Mouse (Mus musculus) testis, adult 2 months (tissue): ENCODE results near the gene Hsf5.

ENCODE experiments used
- CTCF ChIP-seq: fragments of 200-500 bp; IDR thresholded peaks from 2 replicates; pipeline ENCODE4 v1.5.1; 2012; ENCODE audit warnings: low read depth, mild to moderate bottlenecking, inconsistent platforms, low read length, moderate library complexity; ENCODE audit not compliant: control insufficient read depth, insufficient read depth, insufficient replicate concordance
- POLR2A ChIP-seq: fragments of 200-500 bp; IDR thresholded peaks from 2 replicates; pipeline ENCODE4 v1.6.1; 2012; ENCODE audit warnings: low read depth, mild to moderate bottlenecking, inconsistent platforms, low read length, moderate library complexity; ENCODE audit not compliant: control insufficient read depth

DNA sequence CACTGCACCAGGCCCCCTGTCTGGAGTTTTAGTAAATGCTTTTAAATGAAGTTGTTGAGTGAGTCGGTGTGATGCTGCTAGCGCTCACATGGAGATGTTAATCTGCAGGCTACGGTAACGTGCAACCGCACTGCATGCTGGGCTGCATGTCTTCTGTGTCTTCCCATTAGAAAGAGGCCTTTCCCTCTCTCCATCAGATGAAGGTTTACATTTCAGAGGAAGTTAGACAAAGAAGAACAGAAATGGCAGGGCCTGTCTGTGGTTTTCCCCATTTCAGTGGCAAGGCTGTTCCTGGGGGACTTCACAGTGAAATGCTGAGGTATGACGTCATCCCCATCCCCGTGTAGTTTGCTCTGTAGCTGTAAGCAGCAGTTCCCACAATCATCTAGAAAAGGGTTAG is 69.4 kb downstream of the Hsf5 start:
- TF ChIP-seq CTCF, result no peak
- no peak for TF ChIP-seq POLR2A
